Mouse (Mus musculus): ENCODE data around the gene Nsmce4a.
"Not testable (repeated sequence)": the region's sequence is repeated elsewhere in the genome, so short reads cannot be mapped to it uniquely, and the experiment has no call there.

Nsmce4a gene

DNA sequence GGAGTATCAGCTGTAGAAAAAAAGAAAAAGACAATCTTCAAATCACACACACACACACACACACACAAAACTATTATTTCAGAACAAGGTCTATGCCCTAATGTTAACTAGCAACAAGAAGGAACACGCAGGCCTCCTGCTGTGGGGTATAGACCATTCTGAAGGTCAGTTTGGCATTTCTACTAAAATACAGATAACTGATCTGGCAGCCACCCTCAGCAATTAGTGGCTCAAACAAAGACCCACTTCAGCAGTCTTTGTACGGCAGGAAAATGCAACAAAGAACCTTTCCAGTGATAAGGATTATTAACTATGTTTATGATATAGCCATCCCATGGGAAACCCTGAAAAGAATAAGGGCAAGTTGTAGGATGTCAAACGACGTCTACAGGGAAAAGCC, 35.9 kb downstream of the Nsmce4a start:
- no peak for DNase-seq (ENCODE audit: low spot score in 2 of 2)

DNA sequence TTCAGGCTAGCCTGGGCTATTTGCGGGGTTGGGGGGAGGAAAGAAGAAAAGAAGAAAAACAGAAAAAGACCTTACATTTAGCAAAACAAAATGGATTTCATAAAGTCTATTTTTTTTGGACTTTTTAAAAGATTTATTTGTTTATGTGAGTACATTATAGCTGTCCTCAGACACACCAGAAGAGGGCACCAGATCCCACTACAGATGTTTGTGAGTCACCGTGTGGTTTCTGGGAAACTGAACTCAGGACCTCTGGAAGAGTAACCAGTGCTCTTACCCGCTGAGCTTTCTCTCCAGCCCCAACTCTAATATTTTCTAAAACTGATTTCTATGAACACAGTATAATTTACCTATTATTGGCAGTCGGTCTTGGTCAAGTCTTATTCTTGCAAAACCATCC, 37.7 kb downstream of the Nsmce4a start:
- DNase-seq (ENCODE audit: low spot score in 2 of 2), result no peak

DNA sequence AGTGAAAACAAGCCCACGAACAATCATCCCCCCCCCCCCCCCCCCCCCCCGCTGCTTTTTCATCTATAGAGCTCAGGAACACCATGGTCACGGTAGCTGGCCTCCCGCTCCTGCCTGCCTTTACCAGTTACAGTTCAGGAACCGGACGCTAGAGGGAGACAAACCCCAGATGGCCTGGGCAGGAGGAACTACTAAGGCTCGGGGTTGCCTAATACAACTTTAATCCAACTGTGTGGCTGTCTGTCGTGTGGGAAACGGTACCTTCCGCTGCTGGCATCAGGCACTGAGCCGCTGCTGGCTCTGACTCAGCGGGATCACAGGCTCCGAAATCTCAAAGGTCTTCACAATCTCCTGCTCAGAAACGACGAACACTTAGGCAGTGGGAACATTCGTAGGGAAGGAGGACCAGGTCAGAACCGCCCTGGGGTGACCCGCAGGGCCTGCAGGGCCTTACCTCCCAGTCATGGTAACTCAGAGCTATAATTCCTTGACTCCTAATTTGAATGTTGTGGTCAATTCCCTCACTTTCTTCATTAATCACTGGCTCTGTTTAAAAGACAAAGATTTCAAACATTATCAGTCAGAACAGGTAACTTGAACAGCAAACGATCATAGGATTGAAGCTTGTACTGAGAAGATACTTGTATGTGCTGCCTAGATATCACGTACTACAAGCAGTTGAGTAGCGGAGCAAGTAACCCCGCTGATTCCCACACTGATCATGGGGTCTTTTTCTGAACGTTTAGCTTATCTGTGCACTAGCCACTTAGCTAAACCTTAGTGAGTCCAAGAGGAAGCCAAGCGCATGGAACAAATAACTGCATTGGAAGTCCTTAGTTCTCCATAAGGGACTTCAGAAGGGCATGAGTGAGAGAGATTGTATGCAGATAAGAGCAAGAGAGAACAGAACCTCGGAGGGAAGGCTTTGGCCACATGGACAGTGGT, 39.3 kb downstream of the Nsmce4a start:
- peak; percentile 75 to 80 for DNase-seq (ENCODE audit: low spot score in 2 of 2)

DNA sequence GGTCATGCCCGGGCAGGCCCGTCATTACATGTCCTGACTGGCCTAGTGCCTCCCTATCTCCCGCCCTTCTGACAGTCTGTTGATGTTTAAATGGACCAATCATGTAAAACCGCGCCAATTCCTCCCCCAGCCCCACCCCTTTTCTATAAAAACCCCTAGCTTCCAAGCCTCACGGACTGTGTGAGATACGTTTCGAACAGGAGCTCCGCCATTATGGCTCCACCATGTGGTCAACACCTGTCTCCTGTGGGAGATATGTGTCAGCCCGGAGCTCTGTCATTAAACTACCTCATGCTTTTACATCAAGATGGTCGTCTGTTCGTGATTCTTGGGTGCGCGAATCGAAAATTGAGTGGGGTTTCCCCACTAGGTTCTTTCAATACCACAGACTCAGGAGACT, 41.8 kb downstream of the Nsmce4a start:
- not testable (repeated sequence) for DNase-seq (ENCODE audit: low spot score in 2 of 2)

DNA sequence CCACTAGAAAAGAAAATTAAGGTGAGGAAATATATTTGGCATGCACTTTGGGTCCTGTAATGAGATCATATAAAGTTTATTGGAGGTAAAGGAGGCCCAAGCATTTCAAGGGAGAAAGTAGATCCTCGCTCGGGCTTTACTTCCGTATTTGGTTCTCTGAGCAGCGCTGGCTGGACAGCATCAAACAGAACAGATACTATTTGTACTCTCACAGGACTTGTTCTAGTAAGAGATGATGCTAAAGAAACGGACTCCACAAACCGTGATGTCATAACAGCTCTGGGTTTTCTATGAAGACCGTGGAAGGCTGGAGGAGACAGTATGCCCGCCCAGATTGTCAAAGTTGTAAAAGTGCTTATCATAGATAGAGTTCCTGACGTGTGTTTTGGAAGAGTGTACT, 45.6 kb downstream of the Nsmce4a start:
- DNase-seq (ENCODE audit: low spot score in 2 of 2), result no peak

GRCm38 (mm10) chr7:130523451-130523850, 49.5 kb downstream of the Nsmce4a start:
- no peak for DNase-seq (ENCODE audit: low spot score in 2 of 2)

DNA sequence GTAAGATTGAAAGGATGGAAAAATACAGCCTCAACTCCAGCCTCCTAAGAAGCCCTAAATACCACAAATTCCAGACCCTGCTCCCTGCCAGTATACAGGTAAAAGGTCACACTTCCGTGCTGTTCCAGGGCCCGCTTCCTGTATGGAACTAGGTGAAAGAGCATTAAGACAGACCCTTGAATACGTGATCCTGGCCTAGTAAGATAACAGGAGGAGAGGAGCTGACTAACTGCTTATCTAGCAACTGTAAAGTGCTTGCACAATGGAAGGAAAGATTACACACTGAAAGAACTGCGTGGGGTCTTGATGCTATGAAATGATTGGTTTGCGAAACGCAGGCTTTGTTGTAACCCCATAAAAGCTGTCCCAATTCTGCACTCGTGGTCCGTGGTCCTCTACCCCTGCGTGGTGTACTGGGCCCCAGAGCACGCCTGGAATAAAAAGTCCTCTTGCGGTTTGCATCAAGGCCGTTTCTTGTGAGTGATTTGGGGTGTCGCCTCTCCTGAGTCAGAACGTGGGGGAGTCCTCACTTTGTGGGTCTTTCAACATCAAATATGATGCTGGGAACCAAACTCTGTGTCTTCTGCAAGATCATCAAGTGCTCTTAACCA, 52.0 kb downstream of the Nsmce4a start:
- no peak for DNase-seq (ENCODE audit: low spot score in 2 of 2)

DNA sequence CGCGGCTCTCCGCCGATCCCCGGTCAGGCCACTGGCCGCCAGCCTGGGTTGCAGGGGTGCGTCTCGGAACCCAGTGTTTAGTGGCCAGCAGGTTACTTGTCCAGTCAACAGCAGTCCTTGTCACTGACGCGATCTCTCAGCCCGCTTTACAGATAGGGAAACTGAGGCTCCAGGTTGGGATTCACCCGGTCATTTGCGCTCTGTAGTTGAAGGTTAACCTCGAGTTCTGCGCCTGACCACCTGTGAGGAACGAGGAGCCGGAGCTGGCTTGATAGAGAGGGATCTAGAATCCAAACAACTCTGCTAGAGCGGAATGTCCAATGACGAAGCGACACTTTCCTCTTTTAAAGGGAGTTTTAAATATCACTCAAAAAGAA, 52.9 kb downstream of the Nsmce4a start, which contains the start of gene Ate1:
Gene Ate1 (minus strand): TSS at position 321 of the 377 bp plus-strand sequence.
- DNase-seq (ENCODE audit: low spot score in 2 of 2), result no peak

- DNase-seq (ENCODE audit: low spot score in 2 of 2), result peak; percentile 92 to 94
These were observed 53.5 kb downstream of the Nsmce4a start for GRCm38 (mm10) chr7:130519096-130520048.

- DNase-seq (ENCODE audit: low spot score in 2 of 2), result no peak
These were observed 54.5 kb downstream of the Nsmce4a start for GRCm38 (mm10) chr7:130518213-130519095.

DNA sequence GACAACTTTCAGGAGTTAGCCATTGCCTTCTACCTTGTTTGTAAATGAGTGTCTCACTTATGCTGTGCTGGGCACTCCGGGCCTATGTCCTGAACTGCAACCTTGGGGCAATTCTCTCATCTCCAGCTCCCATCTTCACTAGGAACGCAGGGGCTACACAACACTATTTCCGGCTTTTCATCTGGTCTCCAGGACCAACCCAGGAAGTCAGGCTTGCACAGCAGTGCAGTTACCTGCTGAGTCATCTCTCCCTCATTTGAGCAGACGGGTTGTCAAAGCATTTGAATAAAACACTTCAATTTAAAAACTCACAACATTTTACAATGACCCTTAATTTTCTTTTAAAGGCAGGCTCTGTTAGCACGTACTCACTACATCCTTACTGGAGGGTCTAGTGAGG, 62.7 kb downstream of the Nsmce4a start:
- DNase-seq (ENCODE audit: low spot score in 2 of 2), result no peak

DNA sequence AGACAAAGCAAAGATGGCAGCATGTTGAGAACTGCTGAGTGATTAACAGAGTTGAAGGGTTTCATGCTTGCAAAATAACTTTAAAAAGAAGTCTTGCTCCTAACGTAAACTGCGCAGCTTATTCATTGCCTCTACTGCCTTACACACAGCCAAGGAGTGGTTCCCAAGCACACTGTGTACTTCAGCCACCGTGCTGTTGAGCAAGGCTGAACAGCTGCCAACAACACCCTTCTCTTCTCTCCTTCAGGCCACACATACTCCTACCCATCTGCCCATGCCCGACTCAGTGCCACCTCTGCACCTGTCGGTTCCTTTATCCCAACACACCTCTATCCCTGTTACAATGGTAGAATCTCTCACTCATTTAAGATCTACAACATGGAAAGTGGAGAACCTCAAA, 69.9 kb downstream of the Nsmce4a start:
- DNase-seq (ENCODE audit: low spot score in 2 of 2), result no peak

DNA sequence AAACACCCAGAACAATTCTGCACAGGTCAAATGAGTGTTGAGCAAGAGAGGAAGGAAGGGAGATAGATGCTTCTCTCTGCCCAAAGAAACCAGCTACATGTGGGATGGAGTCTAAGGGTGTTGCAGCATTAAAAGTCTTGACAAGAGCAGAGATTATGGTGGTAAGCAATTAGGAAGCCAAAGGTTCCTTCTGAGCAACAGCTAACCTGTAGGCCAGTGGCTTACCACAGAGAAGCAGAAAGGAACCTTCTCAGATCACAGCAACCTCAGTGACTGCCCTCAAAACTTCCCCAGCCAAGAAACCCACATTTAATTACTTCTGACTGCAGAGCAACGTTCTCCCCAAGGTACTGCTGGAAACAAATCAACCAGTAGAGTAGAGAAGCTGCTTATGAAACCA, 71.4 kb downstream of the Nsmce4a start:
- DNase-seq (ENCODE audit: low spot score in 2 of 2), result no peak

- no peak for DNase-seq (ENCODE audit: low spot score in 2 of 2)
These were observed 79.6 kb downstream of the Nsmce4a start for GRCm38 (mm10) chr7:130493346-130493745.

DNA sequence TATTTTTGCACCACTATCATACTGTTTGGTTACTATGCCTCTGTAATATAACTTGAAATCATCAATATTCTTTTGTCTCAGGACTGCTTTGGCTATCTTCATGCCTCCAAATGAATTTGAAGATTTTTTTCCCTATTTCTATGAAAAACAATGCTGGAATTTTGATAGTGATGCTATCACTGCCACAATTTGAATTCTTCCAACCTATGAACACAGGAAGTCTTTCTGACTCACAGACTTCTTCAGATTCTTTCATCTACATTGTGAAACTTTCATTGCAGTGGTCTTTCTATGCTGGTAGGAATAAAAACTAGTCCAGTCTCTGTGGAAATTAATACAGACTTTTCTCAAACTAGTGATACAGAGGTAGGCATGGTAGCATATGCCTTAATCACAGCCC, 80.9 kb downstream of the Nsmce4a start:
- no peak for DNase-seq (ENCODE audit: low spot score in 2 of 2)

Measured in spleen, postnatal 36 days (tissue).